Mouse (Mus musculus): ENCODE measurements at regions not wholly inside any gene's neighbourhood (a gene's known extent, or its start where the extent isn't known, plus 50 kb on each side); places are given as distances from the start of the nearest gene placed in this dataset.

DNA sequence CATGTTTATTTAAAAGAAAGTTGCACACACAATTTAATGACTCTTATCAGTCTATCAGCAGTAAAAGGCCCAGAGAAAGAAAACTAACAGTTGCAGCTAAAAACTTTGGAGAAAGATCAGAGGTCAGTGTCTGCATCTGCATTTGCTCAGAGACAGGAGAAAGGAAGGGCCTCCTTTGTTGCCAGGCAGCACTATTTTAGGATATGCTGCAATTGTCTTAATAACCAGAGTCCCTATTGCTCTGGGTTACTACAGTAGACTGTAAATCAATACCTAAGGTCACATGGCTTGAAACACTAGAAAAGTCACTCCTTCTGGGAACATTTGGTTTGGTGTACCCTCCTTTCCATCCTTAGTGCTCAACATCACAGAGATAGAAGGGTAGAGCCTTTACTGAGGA is 175.7 kb downstream of the Hdgfl1 start:
- Histone ChIP-seq H3K27ac (no peak overlapping the region), H3K27me3 (replicated peaks) (no peaks in the 10 kb centered on the region), H3K9ac (no peak overlapping the region), H3K36me3 (no peaks in the 10 kb centered on the region), H3K9me3 (replicated peaks) (no peaks in the 10 kb centered on the region), H3K4me2 (no peak overlapping the region), H3K4me1 (no peaks in the 10 kb centered on the region), H3K4me3 (no peak overlapping the region)
- no peak for ATAC-seq

DNA sequence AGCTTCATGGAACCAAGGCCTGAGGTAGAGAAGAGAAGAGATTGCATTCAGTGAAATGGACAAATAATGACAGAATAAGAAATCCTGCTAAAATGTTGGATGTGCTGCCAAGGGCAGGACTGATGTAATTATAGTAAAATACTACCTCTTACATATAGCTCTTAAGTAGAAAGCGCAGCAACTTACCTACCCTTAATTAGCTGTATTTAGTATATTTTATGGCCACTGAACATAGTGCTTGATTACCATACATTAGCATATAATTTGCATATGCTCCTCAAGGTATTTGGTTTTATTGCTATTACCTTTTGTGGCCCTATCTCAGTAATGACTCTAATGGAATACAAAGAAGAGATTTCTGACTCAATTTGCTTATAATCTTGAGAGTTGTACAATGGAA is 176.2 kb downstream of the Hdgfl1 start:
- Histone ChIP-seq H3K4me2 (no peak overlapping the region), H3K27me3 (replicated peaks) (no peaks in the 10 kb centered on the region)

DNA sequence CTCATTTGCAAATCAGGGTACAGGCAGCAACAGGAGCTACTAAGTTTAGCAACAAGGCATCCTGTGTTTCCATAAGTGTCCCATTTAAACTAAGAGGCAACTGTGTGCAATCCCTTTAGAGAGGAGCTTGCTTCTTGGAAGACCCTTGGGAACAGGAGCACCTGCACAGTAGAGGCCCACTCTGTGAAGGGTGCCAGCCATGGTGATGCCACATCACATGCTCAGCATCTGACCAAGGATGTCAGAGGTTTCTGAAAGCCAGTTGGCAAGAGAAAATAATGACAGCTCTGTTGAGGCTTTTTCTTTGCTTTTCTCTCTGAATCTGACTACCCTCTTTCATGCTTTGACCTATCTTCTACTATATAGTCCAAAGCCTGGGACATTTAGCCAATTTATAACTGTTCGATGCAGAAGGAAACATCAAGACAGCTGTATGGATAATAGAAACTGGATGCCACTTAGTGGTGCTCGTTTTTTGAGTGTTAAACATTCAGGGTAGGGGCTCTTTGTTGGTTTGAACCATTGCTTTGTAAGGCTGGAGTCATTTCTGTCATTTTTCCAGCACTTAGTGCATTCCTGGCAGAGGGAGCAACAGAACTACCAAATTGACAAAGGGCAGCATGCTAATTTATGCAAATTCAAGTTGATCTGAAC is 193.9 kb downstream of the Hdgfl1 start:
- ATAC-seq = no peak
- no peak overlapping the region for H3K27ac ChIP-seq
- no peaks in the 10 kb centered on the region for H3K27me3 ChIP-seq (replicated peaks)
- no peak overlapping the region for H3K4me2 ChIP-seq
- WGBS (ENCODE audit: insufficient replicate concordance) = 56% methylated on average over 2 of the region's 2 CpGs
- H3K4me3 ChIP-seq = no peak overlapping the region
- H3K4me1 ChIP-seq = no peaks in the 10 kb centered on the region
- H3K9me3 ChIP-seq (replicated peaks) = no peaks in the 10 kb centered on the region
- H3K9ac ChIP-seq = no peak overlapping the region
- H3K36me3 ChIP-seq = no peaks in the 10 kb centered on the region

More for the DNA sequence above, 176.2 kb downstream of the Hdgfl1 start:
- Histone ChIP-seq H3K9me3 (replicated peaks) (no peaks in the 10 kb centered on the region), H3K4me3 (no peak overlapping the region), H3K4me1 (no peaks in the 10 kb centered on the region), H3K9ac (no peak overlapping the region), H3K36me3 (no peaks in the 10 kb centered on the region), H3K27ac (no peak overlapping the region)
- ATAC-seq = no peak
- 71% methylated on average over 1 of the region's 1 CpGs for WGBS (ENCODE audit: insufficient replicate concordance)

DNA sequence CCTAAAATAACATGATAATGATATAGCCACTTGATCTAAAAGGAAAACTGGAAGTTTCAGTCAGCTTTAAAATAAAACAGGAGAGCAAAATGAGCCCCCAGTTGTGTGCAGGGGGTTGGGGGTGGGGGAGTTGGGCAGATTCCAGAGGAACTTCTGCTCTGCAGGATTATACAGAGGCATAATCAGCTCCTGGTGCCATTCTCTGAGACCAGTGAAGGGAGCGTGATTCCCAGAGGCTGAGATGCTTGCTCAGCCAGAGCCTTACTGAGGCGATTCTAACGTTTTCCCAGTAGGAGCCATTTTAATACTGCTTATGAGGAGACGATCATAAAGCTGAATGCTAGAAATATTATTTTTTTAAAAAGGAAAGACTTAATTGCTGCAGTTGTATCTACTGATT is 200.5 kb downstream of the Hdgfl1 start:
- ATAC-seq = no peak
- Histone ChIP-seq H3K4me3 (no peak overlapping the region), H3K27ac (no peak overlapping the region), H3K36me3 (no peaks in the 10 kb centered on the region), H3K4me2 (no peak overlapping the region), H3K27me3 (replicated peaks) (no peaks in the 10 kb centered on the region), H3K9me3 (replicated peaks) (no peaks in the 10 kb centered on the region), H3K4me1 (no peaks in the 10 kb centered on the region), H3K9ac (no peak overlapping the region)
- 71% methylated on average over 4 of the region's 4 CpGs for WGBS (ENCODE audit: insufficient replicate concordance)

DNA sequence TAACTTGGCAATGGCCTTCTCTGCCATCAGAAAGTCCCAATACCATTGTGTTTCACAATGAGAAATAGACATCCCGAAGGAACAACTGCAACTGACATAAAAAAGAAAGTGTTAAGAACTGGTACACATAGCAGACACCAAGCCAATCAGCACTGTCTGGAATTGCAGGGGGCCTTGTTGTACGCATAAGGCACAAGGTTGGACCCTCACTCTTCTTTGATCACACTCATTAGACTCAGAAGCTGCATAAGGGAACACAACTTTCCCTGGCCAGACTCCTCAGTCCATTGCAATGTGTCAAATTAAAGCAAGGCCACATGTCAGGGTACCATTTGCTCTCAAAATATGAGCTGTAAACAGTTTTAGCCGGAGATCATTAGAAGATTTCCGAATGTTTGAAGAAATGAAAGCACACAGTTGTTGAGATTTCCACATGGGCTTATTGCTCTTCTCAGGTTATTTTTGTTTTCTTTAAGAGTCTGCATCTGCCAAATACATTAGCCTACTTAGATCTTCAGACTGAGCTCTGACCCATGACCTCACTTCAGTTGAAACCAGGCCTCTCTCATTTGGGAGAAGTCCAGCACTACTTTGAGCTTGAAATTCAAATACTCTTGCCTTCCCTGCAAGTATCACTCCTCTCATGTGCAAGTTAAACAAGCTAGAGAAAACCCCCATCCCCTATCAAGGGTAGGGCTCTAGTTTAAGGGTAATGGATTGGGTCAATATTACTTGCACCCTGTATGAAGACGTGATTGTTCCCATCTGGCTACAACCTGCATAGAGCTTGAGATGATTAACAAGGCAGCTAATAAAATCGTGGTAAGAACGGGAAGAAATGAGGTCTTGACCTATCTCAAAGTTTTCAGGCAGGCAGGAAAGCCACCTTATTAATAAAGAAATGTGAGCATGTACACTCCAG is 204.8 kb downstream of the Hdgfl1 start:
- Histone ChIP-seq H3K4me3 (no peak overlapping the region), H3K9ac (no peak overlapping the region), H3K9me3 (replicated peaks) (no peaks in the 10 kb centered on the region), H3K36me3 (no peaks in the 10 kb centered on the region), H3K4me1 (no peaks in the 10 kb centered on the region), H3K27ac (no peak overlapping the region), H3K27me3 (replicated peaks) (no peaks in the 10 kb centered on the region), H3K4me2 (no peak overlapping the region)
- no peak for ATAC-seq
- 70% methylated on average over 7 of the region's 7 CpGs for WGBS (ENCODE audit: insufficient replicate concordance)

DNA sequence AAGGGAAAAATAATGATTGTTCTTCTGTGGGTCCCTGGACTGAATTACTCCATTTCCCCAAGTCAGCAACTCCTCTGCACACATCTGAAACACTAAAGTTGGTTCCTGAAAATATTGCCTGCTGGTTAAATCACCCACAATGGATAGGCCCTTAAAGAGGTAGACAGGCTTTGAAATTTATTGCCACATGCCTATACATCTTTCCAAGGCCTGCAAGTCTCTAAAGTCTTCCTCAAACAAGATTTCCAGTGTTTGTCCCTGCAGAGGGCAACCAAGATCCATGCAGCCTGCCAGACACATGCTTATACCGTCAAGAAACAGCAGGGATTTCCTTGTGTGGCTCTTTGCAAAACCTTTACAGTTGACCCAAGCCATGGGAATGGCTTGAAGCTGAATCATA is 211.6 kb downstream of the Hdgfl1 start:
- no peaks in the 10 kb centered on the region for H3K36me3 ChIP-seq
- no peaks in the 10 kb centered on the region for H3K9me3 ChIP-seq (replicated peaks)
- no peak overlapping the region for H3K4me2 ChIP-seq
- no peaks in the 10 kb centered on the region for H3K4me1 ChIP-seq
- H3K4me3 ChIP-seq = no peak overlapping the region
- WGBS (ENCODE audit: insufficient replicate concordance) = 50% methylated on average over 1 of the region's 1 CpGs
- ATAC-seq = no peak
- H3K9ac ChIP-seq = no peak overlapping the region
- no peak overlapping the region for H3K27ac ChIP-seq
- no peaks in the 10 kb centered on the region for H3K27me3 ChIP-seq (replicated peaks)

DNA sequence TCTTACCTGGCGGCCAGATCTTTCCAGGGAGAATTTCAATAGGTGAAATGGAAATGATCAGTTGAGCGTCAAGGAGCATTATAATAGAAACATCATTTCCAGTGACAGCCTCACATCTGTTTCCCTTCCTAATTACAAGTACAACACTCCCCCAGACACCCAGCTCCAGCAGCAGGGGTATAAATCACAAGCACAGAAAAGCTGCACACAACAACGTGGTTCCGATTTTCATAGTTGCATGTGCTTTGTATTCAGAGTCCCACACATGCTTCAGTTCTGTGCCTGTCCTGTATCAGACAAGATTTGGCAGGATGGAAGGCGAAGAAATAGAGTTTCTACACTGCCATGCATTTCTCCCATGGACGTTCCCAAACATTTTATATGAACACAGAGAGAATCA is 215.7 kb downstream of the Hdgfl1 start:
- Histone ChIP-seq H3K4me2 (no peak overlapping the region), H3K36me3 (no peaks in the 10 kb centered on the region), H3K27ac (no peak overlapping the region), H3K27me3 (replicated peaks) (no peaks in the 10 kb centered on the region), H3K4me1 (no peaks in the 10 kb centered on the region), H3K4me3 (no peak overlapping the region), H3K9ac (no peak overlapping the region), H3K9me3 (replicated peaks) (no peaks in the 10 kb centered on the region)
- 65% methylated on average over 6 of the region's 6 CpGs for WGBS (ENCODE audit: insufficient replicate concordance)
- ATAC-seq = no peak

DNA sequence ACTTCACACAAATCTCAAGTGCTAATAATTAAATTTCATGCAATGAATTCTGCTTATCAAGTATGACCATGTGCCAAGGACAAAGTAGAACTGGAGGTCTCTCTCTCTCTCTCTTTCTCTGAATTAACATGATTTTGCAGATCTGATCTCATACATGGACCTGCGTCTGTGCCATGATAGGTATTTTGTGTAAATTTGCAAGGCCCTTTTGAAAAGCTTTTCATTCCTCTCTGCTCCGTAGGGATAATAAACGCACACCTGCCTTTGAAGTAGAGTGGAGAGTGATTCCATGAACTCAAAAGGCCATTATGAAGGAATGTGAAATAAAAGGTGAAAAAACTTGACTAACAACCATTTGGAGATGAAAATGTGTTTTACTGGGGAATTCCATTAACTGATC is 217.8 kb downstream of the Hdgfl1 start:
- Histone ChIP-seq H3K27me3 (replicated peaks) (no peaks in the 10 kb centered on the region), H3K4me3 (no peak overlapping the region), H3K9ac (no peak overlapping the region), H3K27ac (no peak overlapping the region), H3K9me3 (replicated peaks) (no peaks in the 10 kb centered on the region), H3K4me2 (no peak overlapping the region), H3K36me3 (no peaks in the 10 kb centered on the region), H3K4me1 (no peaks in the 10 kb centered on the region)
- ATAC-seq = no peak
- 66% methylated on average over 3 of the region's 3 CpGs for WGBS (ENCODE audit: insufficient replicate concordance)

DNA sequence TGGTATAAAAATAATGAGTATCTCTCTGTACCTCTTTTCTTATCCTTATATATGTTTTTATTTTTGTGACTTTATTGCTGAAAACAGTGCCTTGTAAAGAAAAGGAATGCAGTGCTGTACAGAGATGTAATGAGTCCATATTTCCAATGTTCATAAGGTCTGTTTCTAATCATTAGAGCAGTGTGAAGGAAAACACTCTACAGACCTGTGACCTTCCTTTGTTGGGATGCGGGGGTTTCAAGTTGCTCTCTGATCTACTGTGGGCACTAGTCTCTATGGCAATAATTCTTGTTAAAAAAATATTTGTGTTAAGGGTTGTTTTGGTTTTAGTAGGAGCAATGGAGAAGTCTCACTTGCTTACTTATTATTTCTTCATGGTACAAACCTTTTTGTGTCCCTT is 231.0 kb downstream of the Hdgfl1 start:
- Histone ChIP-seq H3K4me1 (no peaks in the 10 kb centered on the region), H3K4me2 (no peak overlapping the region), H3K36me3 (no peaks in the 10 kb centered on the region), H3K9ac (no peak overlapping the region), H3K27ac (no peak overlapping the region), H3K4me3 (no peak overlapping the region), H3K9me3 (replicated peaks) (no peaks in the 10 kb centered on the region), H3K27me3 (replicated peaks) (no peaks in the 10 kb centered on the region)
- WGBS (ENCODE audit: insufficient replicate concordance) = 46% methylated on average over 1 of the region's 1 CpGs
- no peak for ATAC-seq

DNA sequence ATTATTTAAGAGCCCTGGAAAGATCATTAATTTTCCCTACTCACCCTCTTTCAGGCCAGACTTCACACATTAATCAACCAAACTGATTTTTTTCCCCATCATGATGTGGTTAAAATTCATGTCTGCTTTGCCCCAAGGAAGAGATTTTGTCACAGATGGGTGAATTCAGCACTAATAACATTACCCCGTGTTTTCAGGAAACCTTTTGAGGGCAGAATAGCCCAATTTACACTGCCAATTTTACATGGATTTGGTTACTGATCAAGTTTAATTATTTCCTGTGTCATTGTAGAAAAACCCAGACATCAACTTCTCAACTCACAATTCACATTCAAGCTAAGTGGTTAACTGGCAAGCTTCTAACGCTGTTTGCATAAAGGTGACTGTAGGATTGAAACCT is 233.4 kb downstream of the Hdgfl1 start:
- no peak for ATAC-seq
- 60% methylated on average over 2 of the region's 2 CpGs for WGBS (ENCODE audit: insufficient replicate concordance)
- no peaks in the 10 kb centered on the region for H3K36me3 ChIP-seq

DNA sequence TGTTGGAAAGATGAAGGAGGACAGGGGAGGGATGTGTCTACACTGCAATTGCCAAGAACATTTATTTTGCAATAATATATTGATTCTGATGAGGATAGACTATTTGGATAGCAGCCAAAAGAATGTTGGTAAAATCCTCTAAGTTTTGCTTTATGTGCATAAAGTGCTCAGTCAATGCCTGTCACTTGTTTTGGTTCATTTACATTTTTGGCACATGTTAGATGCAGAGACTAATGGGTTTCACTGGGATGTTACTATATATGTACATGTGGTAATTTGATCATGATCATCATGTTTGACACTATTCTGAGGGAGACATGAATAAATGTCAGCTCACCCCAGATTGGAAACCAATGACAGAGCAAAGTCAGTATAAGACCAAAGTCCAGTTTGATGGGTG is 237.2 kb downstream of the Hdgfl1 start:
- no peak for ATAC-seq
- Histone ChIP-seq H3K4me1 (no peaks in the 10 kb centered on the region), H3K27me3 (replicated peaks) (no peaks in the 10 kb centered on the region), H3K9me3 (replicated peaks) (no peaks in the 10 kb centered on the region), H3K36me3 (no peaks in the 10 kb centered on the region), H3K9ac (no peak overlapping the region), H3K4me3 (no peak overlapping the region), H3K4me2 (no peak overlapping the region), H3K27ac (no peak overlapping the region)

More for the DNA sequence above, 233.4 kb downstream of the Hdgfl1 start:
- H3K4me1 ChIP-seq = no peaks in the 10 kb centered on the region
- H3K4me2 ChIP-seq = no peak overlapping the region
- no peak overlapping the region for H3K4me3 ChIP-seq
- H3K9me3 ChIP-seq (replicated peaks) = no peaks in the 10 kb centered on the region
- H3K27ac ChIP-seq = no peak overlapping the region
- no peak overlapping the region for H3K9ac ChIP-seq
- no peaks in the 10 kb centered on the region for H3K27me3 ChIP-seq (replicated peaks)

DNA sequence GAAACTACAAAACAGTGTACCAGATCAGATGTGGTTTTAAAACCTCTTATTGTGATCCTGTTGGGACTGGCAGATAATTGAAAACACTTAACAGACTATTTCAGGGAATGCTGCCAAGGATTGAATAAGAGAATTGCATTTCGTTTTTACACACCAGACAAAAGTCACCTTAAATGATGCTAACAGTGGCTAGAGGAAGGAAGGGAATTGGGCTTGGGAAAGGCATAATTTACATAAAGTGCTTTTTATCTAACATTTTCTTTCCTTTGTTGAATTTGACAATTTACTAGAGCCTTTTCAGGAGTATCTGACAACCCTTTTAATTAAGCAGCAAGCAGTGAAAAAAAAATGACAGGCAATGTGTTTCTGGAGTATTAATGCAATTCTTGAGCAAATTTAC is 250.9 kb downstream of the Hdgfl1 start:
- no peak for ATAC-seq
- 30% methylated on average over 1 of the region's 1 CpGs for WGBS (ENCODE audit: insufficient replicate concordance)
- Histone ChIP-seq H3K27me3 (replicated peaks) (no peaks in the 10 kb centered on the region), H3K9me3 (replicated peaks) (no peaks in the 10 kb centered on the region), H3K27ac (no peak overlapping the region), H3K9ac (no peak overlapping the region), H3K4me3 (no peak overlapping the region), H3K4me2 (no peak overlapping the region), H3K36me3 (no peaks in the 10 kb centered on the region), H3K4me1 (no peaks in the 10 kb centered on the region)

DNA sequence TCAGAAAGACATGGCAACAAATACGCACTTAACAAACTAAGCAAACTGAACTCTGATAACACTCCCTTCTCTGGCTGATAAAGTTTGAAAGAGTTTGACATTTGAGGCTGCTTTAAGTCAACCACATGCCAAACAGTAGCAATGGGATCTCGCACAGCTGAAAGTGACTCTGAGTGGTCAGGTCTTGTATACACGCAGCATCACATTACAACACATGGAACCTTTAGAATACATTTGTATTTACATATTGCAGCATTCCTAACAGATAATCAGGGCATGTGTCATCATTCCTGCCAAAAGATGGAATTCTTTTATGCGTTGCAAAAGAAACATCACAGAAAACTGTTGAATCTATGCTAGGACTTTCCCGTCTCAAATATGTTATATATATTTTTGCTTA is 251.5 kb downstream of the Hdgfl1 start:
- no peaks in the 10 kb centered on the region for H3K4me1 ChIP-seq
- no peak overlapping the region for H3K27ac ChIP-seq
- no peaks in the 10 kb centered on the region for H3K9me3 ChIP-seq (replicated peaks)
- 61% methylated on average over 5 of the region's 5 CpGs for WGBS (ENCODE audit: insufficient replicate concordance)
- no peak overlapping the region for H3K4me2 ChIP-seq
- no peaks in the 10 kb centered on the region for H3K36me3 ChIP-seq
- H3K4me3 ChIP-seq = no peak overlapping the region
- H3K9ac ChIP-seq = no peak overlapping the region
- ATAC-seq = no peak
- no peaks in the 10 kb centered on the region for H3K27me3 ChIP-seq (replicated peaks)
